Mouse (Mus musculus) kidney, postnatal 14 days (tissue): ENCODE data around the gene Myo1g.

ENCODE experiments used
- DNase-seq: peaks from one replicate; pipeline ENCODE4 v3.0.0; 2022; ENCODE audit warnings: mixed read lengths

Myo1g gene

DNA sequence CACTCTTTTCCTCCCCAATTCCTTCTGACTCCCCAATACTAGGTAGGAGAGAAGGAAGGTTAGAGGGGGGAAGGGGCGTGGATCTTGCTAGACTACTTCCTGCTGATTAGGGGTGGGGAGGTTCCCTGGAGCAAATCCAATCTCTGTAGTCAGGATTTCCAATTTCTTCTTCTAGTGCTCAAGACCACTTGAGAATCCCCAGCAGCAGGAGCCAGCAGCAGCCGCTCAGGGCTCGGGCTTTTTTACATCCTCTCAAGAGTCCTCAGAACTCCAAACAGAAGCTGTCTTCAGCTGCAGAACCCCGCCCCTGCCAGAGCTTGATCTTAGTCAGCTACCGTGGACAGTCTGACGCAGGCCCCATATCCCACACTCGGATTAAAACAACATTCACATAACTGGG lies 33.3 kb downstream of the Myo1g start:
- DNase-seq = no peak

DNA sequence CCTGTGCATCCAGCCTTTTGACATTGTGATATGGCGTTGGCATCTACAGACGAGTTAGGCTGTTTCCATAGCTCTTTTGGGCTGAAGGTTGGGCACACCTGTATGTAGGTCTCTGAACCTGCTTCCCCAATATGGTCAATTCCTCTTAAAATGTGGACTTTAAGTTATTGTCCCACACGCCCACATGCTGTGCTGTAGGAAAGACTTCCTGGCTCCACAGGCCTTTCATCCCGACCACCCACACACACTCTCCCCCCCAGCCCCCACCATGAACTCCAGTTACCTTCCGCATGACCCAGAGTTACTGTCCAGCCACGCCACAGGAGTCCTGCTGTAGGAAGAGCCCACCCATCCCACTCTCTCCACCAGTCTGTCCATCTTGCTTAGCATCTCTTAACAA lies 33.8 kb downstream of the Myo1g start:
- DNase-seq = no peak

DNA sequence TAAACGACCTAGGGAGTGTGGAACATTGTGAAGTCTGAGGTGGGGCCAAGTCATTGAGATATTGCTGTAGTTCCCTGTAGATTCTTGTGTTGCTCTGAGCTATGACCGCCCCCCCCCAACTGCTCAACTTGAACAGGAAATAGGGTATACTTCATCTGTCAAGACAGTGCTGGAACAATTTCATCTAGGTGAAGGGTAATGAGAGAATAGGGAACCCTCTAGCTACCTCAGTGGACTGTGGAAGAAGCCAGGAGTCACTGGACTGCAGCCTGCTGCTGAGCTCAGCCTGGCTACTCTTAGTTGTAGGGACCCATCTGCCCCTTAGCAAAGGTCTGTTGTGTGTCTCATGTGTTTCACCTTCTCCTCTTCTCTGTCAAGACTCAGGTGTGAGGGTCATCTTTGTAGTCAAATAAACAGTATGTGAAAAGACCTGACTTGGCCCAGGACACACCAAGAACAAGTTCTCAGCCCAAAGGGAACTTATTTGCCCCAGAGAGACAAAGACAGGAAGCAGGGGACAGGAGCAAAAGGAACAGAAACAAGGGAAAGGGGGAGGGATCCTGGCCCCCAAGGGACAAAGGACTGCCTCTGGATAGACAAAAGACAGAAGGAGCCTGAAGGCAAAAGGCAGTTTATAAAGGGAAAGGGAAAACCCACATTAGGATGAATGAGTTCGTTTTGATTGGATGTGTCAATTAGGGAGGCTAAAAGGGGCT lies 36.4 kb downstream of the Myo1g start:
- DNase-seq = no peak

DNA sequence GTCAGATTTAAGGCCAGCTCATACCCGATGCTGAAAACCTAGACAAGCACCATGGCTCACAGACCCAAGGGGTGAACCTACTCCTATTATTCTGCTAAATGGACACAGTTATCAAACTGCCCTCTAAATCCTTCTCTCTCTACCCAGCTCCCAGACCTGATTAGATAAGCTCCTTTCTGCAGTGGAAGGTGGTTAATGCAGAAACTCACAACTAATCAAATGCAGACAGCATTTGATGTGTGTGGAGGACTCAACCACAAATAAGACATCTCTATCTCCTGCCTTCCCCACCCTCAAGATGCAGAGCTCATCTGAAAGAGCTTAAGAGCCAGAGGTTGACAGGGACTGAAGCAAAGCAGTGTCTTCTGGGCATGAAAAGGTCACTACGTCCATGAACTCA lies 37.7 kb downstream of the Myo1g start:
- DNase-seq = no peak

DNA sequence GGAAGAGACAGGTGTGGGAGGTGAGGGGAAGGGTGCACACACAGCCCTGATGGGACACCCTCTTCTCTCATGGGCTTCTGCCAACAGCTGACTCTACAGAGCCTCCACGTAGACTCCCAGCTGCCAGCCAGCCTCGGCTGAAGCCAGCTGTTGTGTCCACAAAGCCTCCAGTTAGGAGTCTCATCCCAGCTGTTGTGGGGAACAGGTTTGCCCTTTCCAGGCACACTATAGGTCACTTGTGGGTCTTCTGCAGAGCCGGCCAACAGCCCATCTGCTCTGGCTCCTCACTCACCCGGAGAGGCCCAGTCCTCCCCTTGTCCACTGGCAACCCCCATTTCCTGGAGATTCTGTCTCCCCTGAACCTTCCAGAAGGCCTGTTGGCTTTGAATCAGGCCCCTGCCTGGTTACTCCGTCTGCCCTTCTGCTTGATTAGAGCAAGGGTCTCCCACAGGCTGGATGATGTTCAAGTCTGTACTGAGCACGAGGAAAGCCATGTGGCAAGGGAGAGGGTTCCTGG lies 39.0 kb downstream of the Myo1g start:
- DNase-seq = no peak

DNA sequence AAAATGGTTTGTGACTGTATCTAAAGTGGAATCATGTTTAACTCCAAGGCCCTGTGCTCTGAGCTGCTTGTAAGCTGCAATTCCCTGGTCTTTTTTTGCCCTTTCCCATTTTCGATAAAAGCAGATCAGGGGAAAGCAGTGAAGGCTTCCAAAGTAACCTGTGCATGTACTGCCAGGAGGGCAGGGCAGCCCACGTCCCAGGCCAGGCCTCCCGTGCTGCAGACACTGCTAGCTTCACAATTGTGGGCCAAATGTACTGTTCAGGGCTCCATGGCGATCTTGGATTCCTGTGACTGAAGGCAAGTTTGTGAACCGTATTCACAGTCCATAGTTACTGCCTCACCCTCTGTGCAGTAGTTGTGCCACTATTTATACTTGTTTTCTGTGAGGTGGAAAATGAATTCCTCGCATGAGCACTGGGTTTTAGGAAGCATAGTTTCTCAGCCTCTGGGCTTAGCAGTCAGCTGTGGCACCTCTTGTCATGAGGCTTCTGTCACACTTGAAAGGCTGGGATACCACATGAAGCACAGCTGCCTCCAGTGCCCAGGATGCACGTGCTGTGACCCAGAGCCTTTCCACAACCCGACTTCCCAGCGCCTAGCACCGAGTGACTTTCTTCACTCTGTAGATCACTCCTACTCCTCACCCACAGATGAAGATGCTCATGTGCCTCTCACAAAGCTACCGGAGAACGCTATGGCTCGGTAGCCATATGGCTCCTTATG lies 39.9 kb downstream of the Myo1g start:
- no peak for DNase-seq

DNA sequence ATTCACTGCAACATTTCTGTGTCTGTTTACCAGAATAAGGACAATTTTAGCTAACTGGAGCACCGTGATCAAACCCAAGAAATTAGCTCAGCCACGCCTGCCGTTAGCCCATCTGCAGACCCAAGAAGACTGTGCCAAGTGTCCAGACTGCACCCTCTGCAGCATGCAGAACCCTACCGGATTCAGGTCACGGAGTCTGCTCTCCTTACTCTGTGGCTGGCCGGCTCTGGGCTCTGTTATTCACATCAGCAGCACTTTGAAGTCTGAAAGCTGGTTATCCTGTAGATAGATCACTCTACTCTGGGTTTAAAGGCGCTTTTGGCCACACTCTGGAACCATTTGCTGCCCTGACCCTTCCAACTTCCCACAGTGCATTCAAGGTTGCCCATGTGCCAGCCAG lies 40.6 kb downstream of the Myo1g start:
- DNase-seq = no peak

DNA sequence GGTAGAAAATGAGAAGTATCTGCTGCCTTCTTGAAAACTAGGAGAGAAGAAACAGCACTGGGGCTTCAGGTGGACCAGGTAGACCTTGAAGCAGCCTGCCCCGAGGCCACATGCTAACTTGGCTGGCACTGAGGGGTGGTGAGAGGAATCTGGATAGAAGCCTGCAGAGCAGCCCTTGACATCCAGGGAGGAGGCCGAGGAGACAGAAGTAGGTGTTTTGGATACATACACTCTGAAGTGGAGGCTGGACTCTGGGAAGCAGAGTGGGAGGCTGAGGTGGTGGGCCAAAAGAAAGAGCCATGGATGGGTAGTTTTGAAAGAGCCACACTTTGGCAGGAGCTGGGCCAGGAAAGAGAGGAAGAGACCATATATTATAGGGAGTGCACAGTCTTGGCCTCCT lies 41.5 kb downstream of the Myo1g start:
- no peak for DNase-seq

DNA sequence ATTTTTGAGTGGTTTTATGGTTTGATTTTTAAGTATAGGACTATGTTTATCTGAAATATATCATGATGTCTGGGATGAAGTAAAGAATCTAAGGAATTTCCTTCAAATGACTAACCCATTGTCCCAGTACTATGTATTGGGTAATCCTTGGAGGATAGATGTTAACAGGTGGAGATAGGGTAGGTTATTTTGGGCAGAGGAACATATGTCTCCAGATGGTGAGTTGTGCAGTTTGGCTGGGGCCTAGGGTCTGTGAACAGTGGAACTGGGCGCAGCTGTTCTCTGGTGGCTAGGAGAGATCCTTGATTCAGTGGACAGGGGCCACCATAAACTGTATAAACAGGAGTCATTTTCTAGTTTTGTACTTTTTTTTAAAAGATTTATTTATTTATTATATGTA lies 43.4 kb downstream of the Myo1g start:
- DNase-seq = no peak

DNA sequence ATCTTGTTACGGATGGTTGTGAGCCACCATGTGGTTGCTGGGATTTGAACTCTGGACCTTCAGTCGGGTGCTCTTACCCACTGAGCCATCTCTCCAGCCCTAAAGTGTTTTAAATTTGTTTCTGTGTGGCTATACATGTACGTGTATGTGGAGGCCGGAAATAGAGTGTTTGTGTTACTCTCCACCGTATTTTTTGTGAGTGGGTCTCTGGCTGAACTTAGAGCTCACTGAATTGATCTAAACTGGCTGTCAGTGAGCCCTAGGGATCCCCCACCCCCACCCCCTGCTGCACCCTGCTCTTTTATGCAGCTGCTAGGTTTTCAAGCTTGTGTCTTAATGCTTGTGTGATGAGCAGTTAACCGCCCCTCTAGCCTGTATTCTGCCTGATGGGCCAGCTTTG lies 43.9 kb downstream of the Myo1g start:
- no peak for DNase-seq

DNA sequence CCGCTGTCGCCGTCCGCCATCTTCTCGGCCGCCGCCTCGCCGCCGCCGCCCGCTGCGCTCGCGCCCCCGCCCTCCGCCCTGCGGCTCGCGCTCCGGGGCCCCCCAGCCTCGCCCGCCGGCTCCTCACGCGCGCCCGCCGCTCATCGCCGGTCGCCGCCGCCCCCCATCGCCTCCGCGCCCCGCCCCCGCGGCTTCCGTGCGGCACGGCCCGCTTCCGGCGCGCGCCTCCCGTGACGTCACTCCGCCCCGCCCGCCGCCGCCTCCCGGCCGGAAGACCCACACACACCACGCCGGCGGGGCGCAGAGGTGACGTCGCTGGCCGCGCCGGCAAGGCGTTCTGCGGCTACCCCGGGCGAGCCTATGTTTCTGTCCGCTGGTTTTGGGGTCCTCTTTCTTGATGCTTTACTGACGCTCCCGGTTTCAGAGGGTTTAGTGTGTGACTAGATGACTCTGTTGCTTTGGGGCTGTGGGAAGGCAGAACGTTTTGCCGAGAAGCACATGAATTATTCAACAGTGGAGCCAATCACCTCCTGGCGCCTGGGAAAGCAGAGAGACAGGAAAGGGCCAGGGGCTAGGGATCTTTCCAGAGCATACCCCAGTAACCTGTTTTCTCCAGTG lies 44.8 kb downstream of the Myo1g start, which contains the start of gene Purb:
Purb (minus strand) TSS at position 51 of the 618 bp plus-strand sequence.
- peak; percentile 96 for DNase-seq

DNA sequence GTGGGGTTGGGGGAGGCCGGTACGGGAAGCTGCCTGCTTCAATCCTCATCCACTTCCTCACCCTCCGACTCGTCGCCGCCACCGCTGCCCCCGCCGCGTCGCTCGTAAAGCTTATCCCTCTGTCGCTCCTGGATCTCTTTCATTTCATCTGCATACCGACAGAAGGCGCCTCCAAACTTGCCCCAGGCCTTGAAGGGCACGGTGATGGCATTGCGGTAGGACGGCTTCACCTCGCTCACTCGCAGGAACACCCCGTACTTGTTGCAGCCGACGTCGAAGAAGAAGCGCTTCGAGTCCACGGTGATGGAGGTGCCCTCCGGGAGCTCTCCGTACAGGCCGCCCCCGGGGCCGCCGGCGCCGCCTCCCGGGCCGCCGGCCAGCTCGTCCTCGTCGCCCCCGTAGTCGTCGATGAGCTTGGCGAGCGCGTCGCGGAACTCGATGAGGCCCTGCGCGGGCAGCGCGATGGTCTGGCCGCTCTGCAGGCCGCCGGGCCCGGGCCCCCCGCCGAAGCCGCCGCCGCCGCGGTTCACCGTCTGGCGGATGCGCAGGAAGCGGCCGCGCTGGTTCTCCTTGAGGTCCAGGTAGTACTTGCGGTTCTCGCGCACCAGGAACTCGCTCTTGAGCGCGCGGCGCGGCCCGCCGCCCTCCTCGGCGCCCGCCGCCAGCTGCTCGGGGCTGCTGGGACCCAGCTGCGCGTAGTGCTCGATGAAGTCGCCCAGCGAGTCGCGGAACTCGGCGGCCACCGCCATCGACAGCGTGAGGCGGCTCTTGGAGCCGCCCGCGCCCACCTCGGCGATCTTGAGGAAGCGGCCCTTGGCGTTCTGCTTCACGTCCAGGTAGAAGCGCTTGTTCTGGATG lies 45.7 kb downstream of the Myo1g start:
- DNase-seq = peak; percentile 66

DNA sequence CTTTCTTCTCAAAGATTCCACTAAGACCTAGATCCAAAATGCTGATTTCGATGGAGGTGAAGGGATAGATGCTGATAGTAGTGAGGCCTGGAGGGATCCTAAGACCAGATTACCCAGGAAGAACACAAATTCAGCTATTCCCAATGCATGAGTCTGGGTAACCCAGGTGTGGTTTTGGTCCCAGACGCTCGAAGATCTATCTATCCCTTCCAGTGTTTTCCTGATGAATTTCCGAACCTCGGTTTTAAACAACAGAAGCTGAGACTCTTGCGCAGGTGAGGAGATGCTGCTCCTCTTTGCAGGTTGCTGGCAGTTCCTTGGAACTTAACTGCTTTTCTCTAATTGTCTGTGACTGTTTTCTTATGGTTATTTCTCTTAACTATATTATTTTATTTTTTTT lies 46.4 kb downstream of the Myo1g start:
- DNase-seq = no peak

DNA sequence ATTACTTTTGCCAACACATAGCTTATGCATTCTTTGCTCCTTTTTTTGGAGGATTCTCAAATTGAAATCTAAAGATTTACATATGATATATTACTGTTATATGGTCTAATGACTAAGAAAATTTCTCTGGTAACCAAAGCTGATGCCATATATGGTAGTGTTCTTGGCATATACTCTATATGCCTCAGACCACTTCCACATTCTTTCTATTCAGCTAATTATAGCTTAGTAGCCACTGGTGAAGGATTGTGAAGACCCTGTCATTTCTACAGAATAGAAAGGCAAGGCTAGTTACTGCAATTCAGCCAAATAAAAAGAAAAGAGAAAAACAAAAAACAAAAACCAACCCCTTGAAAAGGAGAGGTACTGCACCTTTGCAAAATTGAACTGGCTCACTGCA lies 48.7 kb downstream of the Myo1g start:
- DNase-seq = no peak

DNA sequence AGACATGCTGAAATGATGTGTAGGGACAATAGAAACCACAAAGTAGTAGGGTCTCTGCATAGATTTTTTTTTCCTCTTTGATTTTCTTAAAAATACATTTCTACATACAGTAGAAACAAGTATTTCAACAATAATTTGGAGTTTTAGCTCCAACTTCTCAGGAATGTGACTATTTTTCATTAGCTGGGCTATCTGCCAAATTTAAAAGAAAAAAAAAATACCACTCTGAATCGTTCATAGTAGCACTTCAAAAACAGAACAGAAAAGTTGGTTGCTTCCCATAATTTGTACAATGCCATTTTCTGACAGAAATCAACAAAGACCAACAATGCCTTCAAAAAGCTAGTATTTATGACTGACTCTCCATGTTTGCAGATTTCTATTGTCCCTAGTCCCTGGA lies 49.3 kb downstream of the Myo1g start:
- no peak for DNase-seq

DNA sequence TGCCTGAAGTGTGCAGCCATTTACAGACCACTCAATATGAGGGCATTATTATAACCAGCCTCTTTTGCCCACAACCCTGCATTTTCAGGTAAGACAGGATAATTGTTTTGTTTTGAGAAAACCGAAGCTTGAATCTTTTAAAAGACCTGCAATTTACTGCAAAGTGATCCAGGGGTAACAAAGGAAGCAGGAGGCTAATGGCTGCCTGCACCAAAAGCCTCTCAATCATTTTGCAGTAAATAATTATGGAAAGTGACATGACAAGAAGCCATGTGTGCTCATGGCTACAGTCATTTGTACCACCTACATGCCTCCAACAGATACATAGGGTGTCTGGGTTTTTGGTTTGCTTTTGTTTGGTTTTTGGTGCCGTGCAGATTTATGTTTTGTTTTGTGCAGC lies 49.7 kb downstream of the Myo1g start:
- no peak for DNase-seq

DNA sequence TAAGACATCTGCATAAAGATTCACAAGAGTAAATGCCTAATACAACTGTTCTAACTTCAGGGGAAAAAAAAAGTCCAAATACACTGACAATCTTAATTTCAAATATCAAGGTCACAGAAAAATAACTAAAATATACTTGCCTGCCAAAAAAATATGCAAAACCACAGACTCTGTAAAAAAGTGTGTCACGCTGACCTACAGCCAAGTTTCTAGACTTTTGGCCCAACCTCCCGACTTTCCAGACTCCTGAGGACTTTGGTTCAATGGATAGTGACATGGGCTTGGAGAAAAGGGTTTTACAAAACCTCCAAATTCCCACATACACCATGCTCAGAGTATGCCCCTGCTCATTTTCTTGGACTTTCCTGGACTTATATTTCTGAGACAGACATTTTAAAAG lies 52.2 kb downstream of the Myo1g start:
- DNase-seq = peak; percentile 31

DNA sequence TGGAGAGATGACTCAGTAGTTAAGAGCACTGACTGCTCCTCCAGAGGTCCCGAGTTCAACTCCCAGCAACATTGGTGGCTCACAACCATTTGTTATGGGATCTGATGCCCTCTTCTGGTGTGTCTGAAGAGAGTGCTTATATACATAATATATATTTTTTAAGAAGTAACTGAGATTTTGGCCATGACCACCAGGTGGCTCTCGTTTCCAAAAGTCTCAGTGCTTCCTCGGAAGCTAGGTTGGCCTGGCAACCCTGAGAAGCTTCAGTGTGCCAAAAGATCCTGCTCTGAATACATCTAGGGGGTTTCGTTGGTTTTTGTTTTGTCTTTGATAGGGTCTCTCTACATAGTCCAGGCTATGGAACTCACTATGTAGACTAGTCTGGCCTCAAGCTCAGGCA lies 55.6 kb downstream of the Myo1g start:
- DNase-seq = peak; percentile 70

DNA sequence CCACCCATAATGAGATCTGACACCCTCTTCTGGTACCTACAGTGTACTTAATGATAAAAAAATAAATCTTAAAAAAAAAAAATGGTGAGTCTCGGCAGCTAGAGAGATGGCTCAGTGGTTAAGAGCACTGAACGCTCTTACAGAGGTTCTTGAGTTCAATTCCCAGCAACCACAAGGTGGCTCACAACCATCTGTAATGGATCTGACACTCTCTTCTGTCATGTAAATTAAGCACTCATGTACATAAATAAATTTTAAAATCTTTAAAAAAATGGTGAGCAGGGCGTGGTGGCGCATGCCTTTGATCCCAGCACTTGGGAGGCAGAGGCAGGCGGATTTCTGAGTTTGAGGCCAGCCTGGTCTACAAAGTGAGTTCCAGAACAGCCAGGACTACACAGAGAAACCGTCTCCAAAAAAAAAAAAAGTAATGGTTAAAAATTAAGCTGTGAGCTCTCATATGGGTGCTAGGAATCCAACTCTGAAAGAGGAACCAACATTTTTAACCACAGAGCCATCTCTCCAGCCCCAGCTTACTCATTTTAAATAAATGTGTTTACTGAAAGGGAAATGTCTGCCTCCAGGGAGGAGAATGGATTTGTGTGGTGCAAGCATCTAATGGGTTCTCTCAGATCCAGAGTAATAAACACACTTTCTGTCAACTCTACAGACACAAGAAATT lies 57.5 kb downstream of the Myo1g start:
- no peak for DNase-seq
